Mouse (Mus musculus) limb, embryonic 14.5 days (tissue): ENCODE data around the gene Wdr77. TPM values are rescaled to one million over a fixed set of nuclear protein-coding genes. Genes with fewer than 3 reads are reported as not detected.
"Not testable (repeated sequence)": the region's sequence is repeated elsewhere in the genome, so short reads cannot be mapped to it uniquely, and the experiment has no call there.

ENCODE experiments used
- ATAC-seq: fragments of 200-750 bp; cut with Nextera tagmentation; 2 replicates; pipeline ENCODE4 v1.8.0; 2017; ENCODE audit warnings: low read depth, moderate number of reproducible peaks, moderate TSS enrichment; ENCODE audit not compliant: low FRiP score
- DNase-seq: peaks from one replicate; pipeline ENCODE4 v3.0.0-alpha.2; 2015; ENCODE audit warnings: low spot score
- H3K27ac ChIP-seq: fragments of 300-500 bp; sonication (generic); replicated peaks from 2 replicates; pipeline ENCODE4 v1.5.1; 2014; ENCODE audit warnings: low read depth, mild to moderate bottlenecking, low read length, moderate library complexity, mixed read lengths
- H3K27me3 ChIP-seq: fragments of 300-500 bp; sonication (generic); 2 replicates; pipeline ENCODE4 v1.6.1; 2014; ENCODE audit warnings: low read length, mixed read lengths; ENCODE audit not compliant: control insufficient read depth, insufficient read depth
- H3K36me3 ChIP-seq: fragments of 300-500 bp; sonication (generic); 2 replicates; pipeline ENCODE4 v1.6.1; 2014; ENCODE audit warnings: mild to moderate bottlenecking, low read length, moderate library complexity, mixed read lengths; ENCODE audit not compliant: control insufficient read depth, insufficient read depth
- H3K4me1 ChIP-seq: fragments of 300-500 bp; sonication (generic); 2 replicates; pipeline ENCODE4 v1.6.1; 2014; ENCODE audit warnings: antibody characterized with exemption, low read length, mixed read lengths; ENCODE audit not compliant: control insufficient read depth, insufficient read depth
- H3K4me2 ChIP-seq: fragments of 300-500 bp; sonication (generic); replicated peaks from 2 replicates; pipeline ENCODE4 v1.6.1; 2014; ENCODE audit warnings: low read depth, mild to moderate bottlenecking, low read length, moderate library complexity; ENCODE audit not compliant: severe bottlenecking
- H3K4me3 ChIP-seq: fragments of 300-500 bp; sonication (generic); replicated peaks from 2 replicates; pipeline ENCODE4 v1.5.1; 2014; ENCODE audit warnings: low read length
- H3K9ac ChIP-seq: fragments of 300-500 bp; sonication (generic); 2 replicates; pipeline ENCODE4 v1.6.1; 2014; ENCODE audit warnings: mild to moderate bottlenecking, low read depth, low read length, moderate library complexity; ENCODE audit not compliant: severe bottlenecking
- H3K9me3 ChIP-seq: fragments of 300-500 bp; sonication (generic); 2 replicates; pipeline ENCODE4 v1.6.1; 2016; ENCODE audit warnings: low read length; ENCODE audit not compliant: control insufficient read depth
- POLR2A ChIP-seq: fragments of 200-500 bp; IDR thresholded peaks from 2 replicates; pipeline ENCODE4 v1.8.0; 2012; ENCODE audit warnings: inconsistent platforms, mild to moderate bottlenecking, moderate library complexity, borderline replicate concordance; ENCODE audit not compliant: insufficient read depth, insufficient read length; ENCODE audit errors: extremely low read depth
- WGBS: fragments of 180-500 bp; shearing (Covaris S2); extraction: QIAGEN DNeasy Blood & Tissue Kit; methylation state at CpG from one replicate; pipeline ENCODE4 v1.1.7; 2014; 5-methylcytosine and 5-hydroxymethylcytosine counted together
- polyA plus RNA-seq, 2 experiments: library from polyadenylated mRNA; depleted of rRNA in 1 of 2; stranded (reverse) in 1 of 2; unstranded in 1 of 2; fragments of >200 nt; fragmentation: Nextera tagmentation in 1 of 2; extraction: Ambion mirVana in 1 of 2; gene quantifications; 2 replicates each; pipeline versions ENCODE4 v1.2.1 to v1.2.3; 2012 to 2014

Wdr77 gene
- polyA plus RNA-seq, 2 experiments, result 92.1 to 107 TPM

GRCm38 (mm10) chr3:106000707-106001375 is 41.7 kb downstream of the Wdr77 start:
- no peak for TF ChIP-seq POLR2A
- peak; percentile 19; the same call in 1 of the 2 replicates for ATAC-seq
- Histone ChIP-seq H3K9ac (no peak overlapping the region), H3K4me1 (peaks cover 7% of the 10 kb centered on the region; the same call in 1 of the 2 replicates), H3K27me3 (no peaks in the 10 kb centered on the region), H3K27ac (no peak overlapping the region), H3K36me3 (no peaks in the 10 kb centered on the region), H3K4me2 (peak overlapping the region; percentile 22), H3K4me3 (no peak overlapping the region), H3K9me3 (no peaks in the 10 kb centered on the region)
- DNase-seq, result no peak
- 17% methylated on average over 11 of the region's 11 CpGs for WGBS

- Histone ChIP-seq H3K36me3 (no peaks in the 10 kb centered on the region), H3K9me3 (no peaks in the 10 kb centered on the region), H3K4me2 (peak overlapping the region; percentile 22), H3K9ac (no peak overlapping the region), H3K27ac (no peak overlapping the region), H3K4me1 (peaks cover 7% of the 10 kb centered on the region; the same call in 1 of the 2 replicates), H3K27me3 (no peaks in the 10 kb centered on the region), H3K4me3 (no peak overlapping the region)
- 18% methylated on average over 17 of the region's 17 CpGs for WGBS
- DNase-seq, result peak; percentile 19
- ATAC-seq, result peak; percentile 68; the same call in 1 of the 2 replicates
- TF ChIP-seq POLR2A, result no peak
These were observed 42.5 kb downstream of the Wdr77 start for GRCm38 (mm10) chr3:106001416-106002370.

GRCm38 (mm10) chr3:106003360-106003759 is 44.2 kb downstream of the Wdr77 start:
- 61% methylated on average over 10 of the region's 10 CpGs for WGBS
- not testable (repeated sequence) for ATAC-seq, H3K27me3 ChIP-seq

GRCm38 (mm10) chr3:106014546-106014945 is 55.4 kb downstream of the Wdr77 start, which contains the start of gene Pifo:
Gene Pifo (minus strand): TSS chr3:106014646.
- no peaks in the 10 kb centered on the region for H3K4me1 ChIP-seq
- ATAC-seq (no peak), DNase-seq (no peak)
- no peaks in the 10 kb centered on the region for H3K9me3 ChIP-seq
- WGBS, result 82% methylated on average over 2 of the region's 2 CpGs
- no peaks in the 10 kb centered on the region for H3K27me3 ChIP-seq
- H3K4me3 ChIP-seq, result no peak within 1 kb of the TSS
- H3K27ac ChIP-seq, result no peak within 1 kb of the TSS
- TF ChIP-seq POLR2A, result no peak
- no peaks in the 10 kb centered on the region for H3K36me3 ChIP-seq
- H3K9ac ChIP-seq, result no peak within 1 kb of the TSS
- H3K4me2 ChIP-seq, result no peak within 1 kb of the TSS

More at GRCm38 (mm10) chr3:106003360-106003759, 44.2 kb downstream of the Wdr77 start:
- not testable (repeated sequence) for H3K4me3 ChIP-seq, H3K4me2 ChIP-seq, H3K9ac ChIP-seq, H3K9me3 ChIP-seq, DNase-seq, H3K36me3 ChIP-seq, H3K27ac ChIP-seq, H3K4me1 ChIP-seq

Other genes with a start within 250 kb of the Wdr77 start
- gene Rap1a, start 158.0 kb upstream of the Wdr77 start, polyA plus RNA-seq (2012; rRNA removed), result 35.5 and 45.1 TPM in 2 replicates
- 73.9 and 77.7 TPM in 2 replicates for gene Rap1a, start 158.0 kb upstream of the Wdr77 start, polyA plus RNA-seq (2014; fragmentation: Nextera tagmentation; extraction: Ambion mirVana)
- 2.1 and 2.3 TPM in 2 replicates for gene Adora3, start 88.5 kb upstream of the Wdr77 start, polyA plus RNA-seq (2012; rRNA removed)
- 2.8 and 3.2 TPM in 2 replicates for gene Adora3, start 88.5 kb upstream of the Wdr77 start, polyA plus RNA-seq (2014; fragmentation: Nextera tagmentation; extraction: Ambion mirVana)
- 0.21 TPM in 1 of 2 replicates, not detected in the other for gene Tmigd3, start 88.5 kb upstream of the Wdr77 start, polyA plus RNA-seq (2012; rRNA removed)
- gene Tmigd3, start 88.5 kb upstream of the Wdr77 start, polyA plus RNA-seq (2014; fragmentation: Nextera tagmentation; extraction: Ambion mirVana), result 0.23 and 0.33 TPM in 2 replicates
- 0.41 and 0.69 TPM in 2 replicates for gene I830077J02Rik, start 26.7 kb upstream of the Wdr77 start, polyA plus RNA-seq (2012; rRNA removed)
- 0.66 and 0.88 TPM in 2 replicates for gene I830077J02Rik, start 26.7 kb upstream of the Wdr77 start, polyA plus RNA-seq (2014; fragmentation: Nextera tagmentation; extraction: Ambion mirVana)
- gene Atp5f1, start 730 bp downstream of the Wdr77 start, polyA plus RNA-seq (2012; rRNA removed), result 162 and 233 TPM in 2 replicates
- gene Atp5f1, start 730 bp downstream of the Wdr77 start, polyA plus RNA-seq (2014; fragmentation: Nextera tagmentation; extraction: Ambion mirVana), result 409 and 438 TPM in 2 replicates
- gene Ovgp1, start 14.3 kb downstream of the Wdr77 start, polyA plus RNA-seq (2012; rRNA removed), result 3.4 and 3.6 TPM in 2 replicates
- 0.37 and 0.94 TPM in 2 replicates for gene Ovgp1, start 14.3 kb downstream of the Wdr77 start, polyA plus RNA-seq (2014; fragmentation: Nextera tagmentation; extraction: Ambion mirVana)
- 0.09 TPM in 1 of 2 replicates, not detected in the other for gene Pifo, start 55.3 kb downstream of the Wdr77 start, polyA plus RNA-seq (2012; rRNA removed)
- gene Pifo, start 55.3 kb downstream of the Wdr77 start, polyA plus RNA-seq (2014; fragmentation: Nextera tagmentation; extraction: Ambion mirVana), result not detected in 2 replicates
- 0.05 TPM in 1 of 2 replicates, not detected in the other for gene Chil5, start 73.4 kb downstream of the Wdr77 start, polyA plus RNA-seq (2012; rRNA removed)
- gene Chil5, start 73.4 kb downstream of the Wdr77 start, polyA plus RNA-seq (2014; fragmentation: Nextera tagmentation; extraction: Ambion mirVana), result not detected in 2 replicates
- 0.04 and 0.08 TPM in 2 replicates for gene Chia1, start 153.9 kb downstream of the Wdr77 start, polyA plus RNA-seq (2012; rRNA removed)
- gene Chia1, start 153.9 kb downstream of the Wdr77 start, polyA plus RNA-seq (2014; fragmentation: Nextera tagmentation; extraction: Ambion mirVana), result not detected in 2 replicates
- 0.05 TPM in 1 of 2 replicates, not detected in the other for gene Chil3, start 208.2 kb downstream of the Wdr77 start, polyA plus RNA-seq (2012; rRNA removed)
- 0.19 TPM in 1 of 2 replicates, not detected in the other for gene Chil3, start 208.2 kb downstream of the Wdr77 start, polyA plus RNA-seq (2014; fragmentation: Nextera tagmentation; extraction: Ambion mirVana)